Mouse (Mus musculus) MN1 (cell line): ENCODE measurements at regions not wholly inside any gene's neighbourhood (a gene's known extent, or its start where the extent isn't known, plus 50 kb on each side); places are given as distances from the start of the nearest gene placed in this dataset.

Experiments
- DNase-seq: peaks from one replicate; pipeline ENCODE4 v3.0.0-alpha.2; 2016; ENCODE audit warnings: low spot score

- no peak for DNase-seq
These were observed 85.2 kb upstream of the Cplx2 start for GRCm38 (mm10) chr13:54285968-54286367.

- no peak for DNase-seq
These were observed 84.5 kb upstream of the Cplx2 start for GRCm38 (mm10) chr13:54286616-54287015.

- DNase-seq: no peak
These were observed 81.1 kb upstream of the Cplx2 start for GRCm38 (mm10) chr13:54290066-54290465.

- DNase-seq: no peak
These were observed 78.8 kb upstream of the Cplx2 start for GRCm38 (mm10) chr13:54292394-54292793.

- DNase-seq: no peak
These were observed 78.1 kb upstream of the Cplx2 start for GRCm38 (mm10) chr13:54293006-54293405.

GRCm38 (mm10) chr13:54295475-54296259 lies 75.5 kb upstream of the Cplx2 start:
- peak; percentile 54 for DNase-seq

- DNase-seq: no peak
These were observed 74.9 kb upstream of the Cplx2 start for GRCm38 (mm10) chr13:54296260-54296555.

GRCm38 (mm10) chr13:54298851-54299250 lies 72.3 kb upstream of the Cplx2 start:
- peak; percentile 73 for DNase-seq

GRCm38 (mm10) chr13:54299295-54299694 lies 71.9 kb upstream of the Cplx2 start:
- no peak for DNase-seq

- DNase-seq: no peak
These were observed 70.0 kb upstream of the Cplx2 start for GRCm38 (mm10) chr13:54301110-54301509.

GRCm38 (mm10) chr13:54301677-54302076 lies 69.5 kb upstream of the Cplx2 start:
- DNase-seq: peak; percentile 49

GRCm38 (mm10) chr13:54302351-54303070 lies 68.6 kb upstream of the Cplx2 start:
- DNase-seq: peak; percentile 59

- DNase-seq: peak; percentile 93
These were observed 67.9 kb upstream of the Cplx2 start for GRCm38 (mm10) chr13:54303071-54303924.

GRCm38 (mm10) chr13:54304251-54304650 lies 66.9 kb upstream of the Cplx2 start:
- peak; percentile 62 for DNase-seq

- DNase-seq: no peak
These were observed 62.6 kb upstream of the Cplx2 start for GRCm38 (mm10) chr13:54308591-54308990.

- peak; percentile 64 for DNase-seq
These were observed 61.8 kb upstream of the Cplx2 start for GRCm38 (mm10) chr13:54309354-54309753.

GRCm38 (mm10) chr13:54310144-54310543 lies 61.0 kb upstream of the Cplx2 start:
- no peak for DNase-seq

- peak; percentile 47 for DNase-seq
These were observed 59.7 kb upstream of the Cplx2 start for GRCm38 (mm10) chr13:54311327-54312026.

- DNase-seq: peak; percentile 84
These were observed 58.6 kb upstream of the Cplx2 start for GRCm38 (mm10) chr13:54312405-54313185.

- no peak for DNase-seq
These were observed 55.8 kb upstream of the Cplx2 start for GRCm38 (mm10) chr13:54315333-54315732.

- no peak for DNase-seq
These were observed 54.2 kb upstream of the Cplx2 start for GRCm38 (mm10) chr13:54316907-54317306.
